Mouse (Mus musculus): ENCODE measurements at regions not wholly inside any gene's neighbourhood (a gene's known extent, or its start where the extent isn't known, plus 50 kb on each side); places are given as distances from the start of the nearest gene placed in this dataset.
A peak's percentile ranks its signal among the peaks of the same experiment; 100 is the strongest.

GRCm38 (mm10) chr15:69766743-69767142 lies 3266.0 kb upstream of the Lrrc6 start:
- DNase-seq: no peak
- intact Hi-C loops (cut with DNase I): no loop called here

GRCm38 (mm10) chr15:69752616-69753015 lies 3251.9 kb upstream of the Lrrc6 start:
- DNase-seq: peak; percentile 1 to 9
- intact Hi-C loops (cut with DNase I): no loop called here

GRCm38 (mm10) chr15:69714680-69715079 lies 3214.0 kb upstream of the Lrrc6 start:
- intact Hi-C loops (cut with DNase I): no loop called here
- no peak for DNase-seq

GRCm38 (mm10) chr15:69713900-69714299 lies 3213.2 kb upstream of the Lrrc6 start:
- intact Hi-C loops (cut with DNase I): no loop called here
- no peak for DNase-seq

- no peak for DNase-seq
- intact Hi-C loops (cut with DNase I): no loop called here
Observed at GRCm38 (mm10) chr15:69695639-69696205, 3195.0 kb upstream of the Lrrc6 start.

- intact Hi-C loops (cut with DNase I): no loop called here
- DNase-seq: no peak
Observed at GRCm38 (mm10) chr15:69690501-69690900, 3189.8 kb upstream of the Lrrc6 start.

All from heart, postnatal 14 days (tissue).